Mouse (Mus musculus) ES-Bruce4 (cell line): ENCODE measurements at regions not wholly inside any gene's neighbourhood (a gene's known extent, or its start where the extent isn't known, plus 50 kb on each side); places are given as distances from the start of the nearest gene placed in this dataset.
A peak's percentile ranks its signal among the peaks of the same experiment; 100 is the strongest.

Experiments used
- H3K27ac ChIP-seq: 2 replicates; pipeline ENCODE4 v1.5.1; 2012; ENCODE audit warnings: low read length, inconsistent platforms; ENCODE audit not compliant: insufficient read depth
- H3K27me3 ChIP-seq: 2 replicates; pipeline ENCODE4 v1.6.1; 2012; ENCODE audit warnings: mild to moderate bottlenecking, low read length, inconsistent platforms; ENCODE audit not compliant: control insufficient read depth, poor library complexity, insufficient read depth, severe bottlenecking
- H3K36me3 ChIP-seq: 2 replicates; pipeline ENCODE4 v1.6.1; 2012; ENCODE audit warnings: inconsistent platforms, mild to moderate bottlenecking, low read length, moderate library complexity; ENCODE audit not compliant: control insufficient read depth, poor library complexity, insufficient read depth, severe bottlenecking
- H3K4me1 ChIP-seq: one replicate; pipeline ENCODE4 v1.8.1; 2011; ENCODE audit warnings: low read length; ENCODE audit not compliant: control insufficient read depth, insufficient read depth
- H3K4me3 ChIP-seq: 2 replicates; pipeline ENCODE4 v1.5.1; 2011; ENCODE audit warnings: low read depth, mild to moderate bottlenecking, low read length
- H3K9ac ChIP-seq: 2 replicates; pipeline ENCODE4 v1.6.1; 2012; ENCODE audit warnings: low read depth, mild to moderate bottlenecking, inconsistent platforms; ENCODE audit not compliant: poor library complexity, severe bottlenecking
- H3K9me3 ChIP-seq: replicated peaks from 2 replicates; pipeline ENCODE4 v1.6.1; 2012; ENCODE audit warnings: mild to moderate bottlenecking, low read length, inconsistent platforms; ENCODE audit not compliant: control insufficient read depth, poor library complexity, insufficient read depth, severe bottlenecking
- CTCF ChIP-seq: IDR thresholded peaks from one replicate; pipeline ENCODE4 v1.8.1; 2011; ENCODE audit warnings: low read depth, low read length
- EP300 ChIP-seq: IDR thresholded peaks from 2 replicates; pipeline ENCODE4 v1.6.1; 2011; ENCODE audit warnings: low read depth, low read length; ENCODE audit not compliant: insufficient read depth
- POLR2A ChIP-seq: IDR thresholded peaks from one replicate; pipeline ENCODE4 v1.8.1; 2011; ENCODE audit warnings: low read length; ENCODE audit not compliant: insufficient read depth

DNA sequence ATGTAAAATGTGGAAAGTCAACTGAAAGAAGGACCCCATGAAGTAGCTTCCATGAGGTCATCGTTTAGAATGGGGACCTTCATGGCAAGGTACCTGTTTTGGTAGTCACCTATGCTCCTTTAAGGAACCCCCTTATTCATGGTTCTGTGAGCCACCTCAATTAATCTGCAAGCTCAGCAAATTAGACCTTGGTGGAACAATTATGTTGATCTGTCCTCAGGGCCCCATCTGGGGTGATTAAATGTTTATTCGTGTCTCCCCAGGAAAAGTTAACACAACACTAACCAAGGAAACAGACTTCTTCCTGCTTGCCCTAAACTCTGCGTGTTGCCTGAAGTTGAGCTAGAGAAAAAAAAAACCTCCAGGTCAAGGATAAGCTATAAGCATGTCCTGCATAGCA lies 175.9 kb upstream of the Lmcd1 start:
- no peak overlapping the region for H3K9ac ChIP-seq
- H3K36me3 ChIP-seq, result no peaks in the 10 kb centered on the region
- no peaks in the 10 kb centered on the region for H3K9me3 ChIP-seq
- no peak overlapping the region for H3K4me3 ChIP-seq
- no peaks in the 10 kb centered on the region for H3K4me1 ChIP-seq
- no peaks in the 10 kb centered on the region for H3K27me3 ChIP-seq
- H3K27ac ChIP-seq, result no peak overlapping the region
- no peak for TF ChIP-seq POLR2A
- no peak for TF ChIP-seq CTCF
- TF ChIP-seq EP300, result no peak

DNA sequence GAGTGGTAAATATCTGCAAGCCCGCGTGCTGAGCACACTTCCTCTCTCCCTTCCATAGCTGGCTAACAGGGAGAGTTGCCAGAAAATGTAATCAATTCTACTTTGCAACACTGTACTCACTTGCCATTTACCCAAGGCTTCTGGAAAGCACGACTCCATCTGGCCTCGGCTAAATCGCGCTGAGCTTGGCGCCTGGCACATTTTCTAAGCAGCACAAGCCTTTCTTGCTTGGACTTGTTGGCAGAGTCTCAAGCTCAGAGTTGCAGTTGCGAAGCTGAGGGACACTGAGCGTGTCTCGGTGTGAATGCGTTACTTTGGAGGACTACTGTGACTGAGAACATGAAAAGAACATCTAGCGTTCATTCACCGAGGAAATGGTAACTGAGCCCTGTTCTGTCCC lies 164.9 kb upstream of the Lmcd1 start:
- Histone ChIP-seq H3K9me3 (no peaks in the 10 kb centered on the region), H3K36me3 (no peaks in the 10 kb centered on the region), H3K4me3 (no peak overlapping the region), H3K27ac (no peak overlapping the region), H3K27me3 (no peaks in the 10 kb centered on the region), H3K9ac (no peak overlapping the region), H3K4me1 (no peaks in the 10 kb centered on the region)
- TF ChIP-seq CTCF (no peak), POLR2A (no peak), EP300 (no peak)

DNA sequence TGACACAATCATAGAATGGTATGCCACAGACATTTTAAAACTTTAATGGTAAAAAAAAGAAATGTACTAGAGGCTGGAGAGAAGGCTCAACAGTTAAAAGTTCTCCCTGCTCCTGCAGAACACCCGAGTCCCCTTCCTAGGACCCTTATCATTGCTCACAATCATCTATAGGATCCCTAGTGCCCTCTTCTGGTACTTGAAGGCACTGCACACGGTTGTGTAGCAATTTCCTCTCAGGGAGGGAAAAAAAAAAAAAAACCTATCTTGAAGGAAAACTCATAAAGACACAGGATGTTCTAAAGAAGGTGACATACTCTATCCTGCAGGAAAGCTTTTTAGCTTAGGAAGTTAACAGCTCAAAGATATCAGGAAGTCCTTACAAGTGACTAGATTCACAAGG lies 154.4 kb upstream of the Lmcd1 start:
- TF ChIP-seq EP300, result no peak
- TF ChIP-seq CTCF, result no peak
- TF ChIP-seq POLR2A, result no peak
- H3K36me3 ChIP-seq, result no peaks in the 10 kb centered on the region
- no peaks in the 10 kb centered on the region for H3K9me3 ChIP-seq
- no peak overlapping the region for H3K9ac ChIP-seq
- H3K4me3 ChIP-seq, result no peak overlapping the region
- no peak overlapping the region for H3K27ac ChIP-seq
- H3K27me3 ChIP-seq, result no peaks in the 10 kb centered on the region
- no peaks in the 10 kb centered on the region for H3K4me1 ChIP-seq

DNA sequence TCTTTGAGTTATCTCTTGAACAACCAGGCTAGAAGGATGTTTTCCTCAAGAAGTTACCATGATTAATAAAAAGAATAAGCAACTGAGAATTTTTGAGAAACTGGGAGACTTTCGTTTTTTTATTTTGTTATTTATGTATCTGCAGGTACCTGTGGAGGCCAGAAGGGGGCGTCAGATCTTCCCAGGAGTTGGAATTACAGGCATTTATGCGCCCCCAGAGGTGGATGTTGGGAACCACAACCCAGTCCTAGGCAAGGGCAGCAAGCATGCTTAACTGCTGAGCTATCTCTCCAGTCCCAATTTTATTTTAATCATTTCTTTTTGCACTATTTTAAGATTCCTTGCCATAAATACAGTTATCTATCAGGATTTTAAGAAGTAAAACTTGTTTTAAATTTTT lies 140.0 kb upstream of the Lmcd1 start:
- no peaks in the 10 kb centered on the region for H3K36me3 ChIP-seq
- no peak overlapping the region for H3K9ac ChIP-seq
- H3K27me3 ChIP-seq, result no peaks in the 10 kb centered on the region
- H3K4me3 ChIP-seq, result no peak overlapping the region
- no peaks in the 10 kb centered on the region for H3K4me1 ChIP-seq
- H3K27ac ChIP-seq, result no peak overlapping the region
- TF ChIP-seq EP300 (no peak), CTCF (peak; percentile 85)
- no peaks in the 10 kb centered on the region for H3K9me3 ChIP-seq

DNA sequence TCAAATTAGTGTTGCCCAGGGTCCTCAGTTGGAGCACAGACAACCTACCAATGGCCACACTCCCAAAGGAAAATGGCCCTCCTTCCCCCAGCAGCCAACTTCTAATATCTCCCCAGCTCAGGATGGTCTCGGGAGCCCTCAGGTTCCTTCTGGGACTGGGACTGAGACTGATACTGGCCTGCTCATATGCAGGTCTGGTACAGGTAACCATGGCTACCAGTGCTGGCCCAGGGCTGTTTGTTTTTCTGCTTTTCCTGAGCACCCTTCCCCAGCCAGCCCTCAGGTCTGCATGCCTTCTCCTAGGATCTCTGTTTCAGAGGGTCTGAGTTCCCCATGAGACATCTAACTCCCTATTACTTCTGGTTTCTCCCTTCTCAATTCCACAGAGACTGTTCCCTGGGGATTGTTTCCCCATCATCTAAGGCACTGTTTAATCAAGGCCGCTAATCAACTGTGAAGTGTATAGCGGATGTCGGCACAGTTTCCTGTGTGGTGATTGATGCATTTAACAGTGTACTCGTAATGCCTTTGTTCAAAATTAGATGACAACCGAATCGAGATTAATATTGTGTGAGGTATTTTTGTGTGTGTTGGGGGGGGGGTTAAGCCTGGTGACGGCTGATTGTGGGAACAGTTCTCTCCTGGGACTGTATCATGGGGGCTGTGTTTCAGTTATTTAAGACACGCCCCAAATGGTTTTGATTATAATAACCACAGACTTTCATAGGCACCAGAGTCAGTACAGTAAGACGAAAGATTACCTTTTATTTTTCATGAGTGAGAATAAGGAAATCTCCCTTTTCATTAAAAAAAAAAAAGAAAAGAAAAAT lies 120.8 kb upstream of the Lmcd1 start:
- H3K4me3 ChIP-seq, result no peak overlapping the region
- H3K36me3 ChIP-seq, result no peaks in the 10 kb centered on the region
- no peaks in the 10 kb centered on the region for H3K27me3 ChIP-seq
- no peaks in the 10 kb centered on the region for H3K9me3 ChIP-seq
- H3K4me1 ChIP-seq, result no peaks in the 10 kb centered on the region
- no peak overlapping the region for H3K9ac ChIP-seq
- H3K27ac ChIP-seq, result no peak overlapping the region
- no peak for TF ChIP-seq CTCF

DNA sequence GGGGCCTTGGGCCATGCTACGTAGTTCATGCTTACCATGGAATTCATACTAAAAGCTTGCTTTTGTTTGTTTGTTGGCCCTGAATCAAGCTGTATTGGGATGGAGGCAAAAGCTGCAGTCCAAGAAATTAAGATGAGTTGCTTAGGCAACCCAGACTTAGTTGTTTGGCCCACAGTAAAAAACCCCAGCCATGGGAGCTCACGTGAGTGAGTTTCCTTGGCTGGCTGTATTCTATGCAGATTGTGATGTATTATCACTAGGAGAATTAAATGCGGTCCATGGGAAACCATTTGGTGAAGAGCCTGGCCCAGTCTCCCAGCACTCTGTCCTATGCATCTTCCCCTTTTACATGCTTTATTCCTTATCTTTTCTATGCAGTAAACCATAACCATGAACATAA lies 106.1 kb upstream of the Lmcd1 start:
- Histone ChIP-seq H3K27me3 (no peaks in the 10 kb centered on the region), H3K36me3 (no peaks in the 10 kb centered on the region), H3K4me1 (no peaks in the 10 kb centered on the region), H3K9me3 (no peaks in the 10 kb centered on the region), H3K27ac (no peak overlapping the region), H3K9ac (no peak overlapping the region), H3K4me3 (no peak overlapping the region)
- no peak for TF ChIP-seq POLR2A
